Mouse (Mus musculus) lung, postnatal 0 days (tissue): ENCODE data around the gene Selenoi.

Source experiments
- CTCF ChIP-seq: IDR thresholded peaks from 2 replicates; pipeline ENCODE4 v1.5.1; 2016; ENCODE audit warnings: antibody characterized with exemption, mild to moderate bottlenecking
- EP300 ChIP-seq: IDR thresholded peaks from 2 replicates; pipeline ENCODE4 v1.6.1; 2016; ENCODE audit warnings: antibody characterized with exemption, mild to moderate bottlenecking, control low read depth

GRCm38 (mm10) chr5:30258776-30259175 is 26.4 kb downstream of the Selenoi start:
- TF ChIP-seq CTCF: no peak
- no peak for TF ChIP-seq EP300
